8 mouse cellular contexts compared by ENCODE assay signal in genomic region chr2:31194356-31195021, GRCm38 (mm10). TPM values are rescaled to one million over a fixed set of nuclear protein-coding genes. Genes with fewer than 3 reads are reported as not detected.
DNase-seq lines count a peak whose midpoint lies in the region; ATAC-seq and TF ChIP-seq lines count a peak whose summit lies in the region.

No protein-coding gene starts in this region.

- no peak for DNase-seq in gastrocnemius, adult 2 months
- DNase-seq in gastrocnemius, postnatal 14 days, result no peak
- DNase-seq in 3T3-L1 (ENCODE audit: low read depth, low spot score) (peak; percentile 64), ZHBTc4 (ENCODE audit: low read depth, low spot score) (peak; percentile 66)
- DNase-seq in induced T-regulatory cell, adult 2 months (ENCODE audit: low read depth), result peak; percentile 77
- DNase-seq in gastrocnemius, postnatal 25 days, result no peak

- no peak overlapping the region for H3K4me2 ChIP-seq in midbrain, embryonic 15.5 days

- intact Hi-C loops in gastrocnemius, adult 2 months (cut with DNase I), result loop anchor here (1.0 to 2.0 kb wide), 3 partner anchors 76 to 186 kb away; no protein-coding TSS in a partner anchor
- intact Hi-C loops in gastrocnemius, postnatal 14 days (cut with DNase I; ENCODE audit: low total_unique reads), result loop anchor here (2.0 to 5.0 kb wide), 2 partner anchors 96 to 188 kb away; no protein-coding TSS in a partner anchor

- peaks cover 14% of the 10 kb centered on the region for H3K36me3 ChIP-seq in midbrain, embryonic 15.5 days (replicated peaks)

- no peak for TF ChIP-seq POLR2A in embryonic fibroblast, embryonic 13.5 days (IDR thresholded peaks at IDR 0.05; ENCODE audit: low read depth, low read length)

- ATAC-seq in midbrain, embryonic 15.5 days (replicated peaks), result peak; percentile 62; the same call in 1 of the 2 replicates

- H3K27me3 ChIP-seq in midbrain, embryonic 15.5 days (replicated peaks), result no peaks in the 10 kb centered on the region

- H3K27ac ChIP-seq in gastrocnemius, adult 2 months, result no peak overlapping the region
- H3K27ac ChIP-seq in embryonic fibroblast, embryonic 13.5 days (ENCODE audit: insufficient read depth, low read length), result no peak overlapping the region
- H3K27ac ChIP-seq in midbrain, embryonic 15.5 days, result no peak overlapping the region

- no peak overlapping the region for H3K9ac ChIP-seq in midbrain, embryonic 15.5 days

- WGBS in midbrain, embryonic 15.5 days, result 67% methylated on average over 7 of the region's 7 CpGs

- no peak overlapping the region for H3K4me3 ChIP-seq in gastrocnemius, adult 2 months
- no peak overlapping the region for H3K4me3 ChIP-seq in embryonic fibroblast, embryonic 13.5 days (ENCODE audit: insufficient read depth, low read length)
- H3K4me3 ChIP-seq in midbrain, embryonic 15.5 days, result no peak overlapping the region

- H3K9me3 ChIP-seq in midbrain, embryonic 15.5 days, result no peaks in the 10 kb centered on the region

- no peaks in the 10 kb centered on the region for H3K4me1 ChIP-seq in embryonic fibroblast, embryonic 13.5 days (ENCODE audit: control insufficient read depth, insufficient read depth, low read length)
- H3K4me1 ChIP-seq in midbrain, embryonic 15.5 days, result no peaks in the 10 kb centered on the region

- TF ChIP-seq CTCF in gastrocnemius, adult 2 months (IDR thresholded peaks at IDR 0.05), result peak; percentile 92
- TF ChIP-seq CTCF in embryonic fibroblast, embryonic 13.5 days (IDR thresholded peaks at IDR 0.05; ENCODE audit: borderline replicate concordance, insufficient read depth, low read length), result peak; percentile 41; the same call in 1 of the 2 replicates

RNA-seq across cellular contexts. Expression of gene Gpr107, which starts 42.4 kb away (rescaled TPM):
- total RNA-seq in gastrocnemius, adult 2 months (2021), result 10 to 100 TPM; 24.5 to 29.0 TPM
- 10 to 100 TPM; 24.7 to 25.2 TPM for total RNA-seq in gastrocnemius, postnatal 14 days (2021)
- 81.1 and 92.5 TPM in 2 replicates for polyA plus RNA-seq in embryonic fibroblast, embryonic 13.5 days (2011; ENCODE audit: insufficient read length, low read depth, missing spikeins)
- polyA plus RNA-seq in midbrain, embryonic 15.5 days (2015; fragmentation: Nextera tagmentation; extraction: Ambion mirVana), result 39.6 and 41.0 TPM in 2 replicates
- total RNA-seq in gastrocnemius, postnatal 25 days (2021), result 10 to 100 TPM; 24.1 to 24.8 TPM

RNA-seq across cellular contexts. Expression of gene Ncs1, which starts 51.1 kb away (rescaled TPM):
- 1 to 10 TPM; 4.6 to 5.1 TPM for total RNA-seq in gastrocnemius, adult 2 months (2021)
- total RNA-seq in gastrocnemius, postnatal 14 days (2021), result 10 to 100 TPM in 1 of 2 experiments, 1 to 10 TPM in 1; 6.1 to 12.0 TPM
- 43.6 and 53.2 TPM in 2 replicates for polyA plus RNA-seq in embryonic fibroblast, embryonic 13.5 days (2011; ENCODE audit: insufficient read length, low read depth, missing spikeins)
- polyA plus RNA-seq in midbrain, embryonic 15.5 days (2015; fragmentation: Nextera tagmentation; extraction: Ambion mirVana), result 172 and 183 TPM in 2 replicates
- total RNA-seq in gastrocnemius, postnatal 25 days (2021), result 1 to 10 TPM; 4.7 to 4.8 TPM

RNA-seq across cellular contexts. Expression of gene Fnbp1, which starts 52.7 kb away (rescaled TPM):
- 10 to 100 TPM in 1 of 2 experiments, 1 to 10 TPM in 1; 7.9 to 13.2 TPM for total RNA-seq in gastrocnemius, adult 2 months (2021)
- 10 to 100 TPM; 16.5 to 21.1 TPM for total RNA-seq in gastrocnemius, postnatal 14 days (2021)
- polyA plus RNA-seq in embryonic fibroblast, embryonic 13.5 days (2011; ENCODE audit: insufficient read length, low read depth, missing spikeins), result 69.8 and 75.6 TPM in 2 replicates
- polyA plus RNA-seq in midbrain, embryonic 15.5 days (2015; fragmentation: Nextera tagmentation; extraction: Ambion mirVana), result 29.6 and 29.7 TPM in 2 replicates
- 10 to 100 TPM; 10.1 to 10.9 TPM for total RNA-seq in gastrocnemius, postnatal 25 days (2021)

Comparison
In these comparisons a context has a peak if more than half of its experiments do, and no peak if none do; other contexts are left out.
1. DNase-seq: peak in 3T3-L1 (single experiment), ZHBTc4 (single experiment) and induced T-regulatory cell, adult 2 months (single experiment); none in gastrocnemius, adult 2 months (single experiment), gastrocnemius, postnatal 14 days (single experiment) and gastrocnemius, postnatal 25 days (single experiment).